Mouse (Mus musculus) left cerebral cortex, adult 18-20 months (tissue): ENCODE measurements around the gene Fbxo6. TPM values are rescaled to one million over a fixed set of nuclear protein-coding genes. Genes with fewer than 3 reads are reported as not detected.

Experiments
- microRNA-seq, 2 experiments: library from miRNA; unstranded; fragments of <30 nt; microRNA quantifications; one replicate each; pipeline ENCODE4 v1.2.0; 2021
- total RNA-seq, 2 experiments: library from RNA; stranded (reverse); gene quantifications; 2 replicates each; pipeline ENCODE4 v1.2.3; 2021

The Fbxo6 gene
- total RNA-seq, 2 experiments from 2014 or later, result 32.1 to 35.3 TPM

Small RNAs within 50 kb of the gene (microRNA-seq; reads per million reads assigned to microRNA genes)
- gene Mir7022, result 0 to 0.21 reads per million in 2 experiments

Other genes starting within 250 kb of the Fbxo6 start
- gene Mfn2, start 247.4 kb downstream of the Fbxo6 start, total RNA-seq, result 100 to 1,000 TPM; 198 to 204 TPM
- gene Plod1, start 215.4 kb downstream of the Fbxo6 start, total RNA-seq, result 10 to 100 TPM; 12.1 to 12.6 TPM
- gene 2510039O18Rik, start 211.2 kb downstream of the Fbxo6 start, total RNA-seq, result 10 to 100 TPM; 29.6 to 32.6 TPM
- not detected for gene Nppb, start 166.4 kb downstream of the Fbxo6 start, total RNA-seq
- gene Nppa, start 151.4 kb downstream of the Fbxo6 start, total RNA-seq, result under 1 TPM in 1 of 2 experiments, not detected in 1; 0.40 TPM
- 10 to 100 TPM; 93.9 to 94.5 TPM for gene Clcn6, start 113.3 kb downstream of the Fbxo6 start, total RNA-seq
- 10 to 100 TPM; 29.3 to 34.3 TPM for gene Mthfr, start 113.1 kb downstream of the Fbxo6 start, total RNA-seq
- gene Agtrap, start 64.1 kb downstream of the Fbxo6 start, total RNA-seq, result 10 to 100 TPM in 1 of 2 experiments, 1 to 10 TPM in 1; 6.6 to 10.1 TPM
- 10 to 100 TPM; 10.7 to 17.5 TPM for gene Mad2l2, start 21.8 kb downstream of the Fbxo6 start, total RNA-seq
- under 1 TPM; 0.19 to 0.21 TPM for gene Draxin, start 21.4 kb downstream of the Fbxo6 start, total RNA-seq
- 100 to 1,000 TPM; 137 to 157 TPM for gene Fbxo44, start 8.3 kb upstream of the Fbxo6 start, total RNA-seq
- gene Fbxo2, start 8.5 kb upstream of the Fbxo6 start, total RNA-seq, result 100 to 1,000 TPM; 118 to 126 TPM
- gene Disp3, start 135.8 kb upstream of the Fbxo6 start, total RNA-seq, result 10 to 100 TPM; 23.4 to 30.0 TPM